ENCODE assay signal across 19 mouse cellular contexts in the genomic region with DNA sequence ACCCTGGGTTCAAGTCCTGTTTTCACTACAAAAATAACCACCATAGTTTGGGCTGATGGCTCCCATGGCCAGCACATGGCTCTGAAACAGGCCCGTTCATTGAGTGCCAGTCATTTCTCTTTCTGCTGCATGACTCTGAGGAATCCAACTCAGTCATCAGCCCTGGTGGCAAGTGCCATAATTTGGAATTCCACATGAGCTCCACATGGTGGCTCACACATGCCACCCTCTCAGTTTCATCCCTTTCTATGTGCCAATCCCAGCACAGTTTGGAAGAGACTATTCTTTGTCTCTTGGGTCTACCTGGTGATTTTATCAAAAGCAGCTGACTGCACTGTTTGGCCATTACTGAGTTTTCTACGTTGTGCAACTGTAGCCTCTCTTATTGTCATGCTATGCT.
DNase-seq lines count a peak whose midpoint lies in the region; ATAC-seq and TF ChIP-seq lines count a peak whose summit lies in the region.
"Had no signal": no experiment of that assay in that cellular context is flagged by ENCODE, and none has a peak within 500 bp of the region (broad histone marks: within the 10 kb centered on the region; RNA-seq: fewer than 3 reads in every experiment).

No protein-coding gene starts in this region.

- peak; percentile 22 for TF ChIP-seq CTCF in Patski (IDR thresholded peaks at IDR 0.05)
- TF ChIP-seq CTCF in stomach, postnatal 0 days (IDR thresholded peaks at IDR 0.05; ENCODE audit: low read depth) = no peak

- intact Hi-C loops in left cerebral cortex, postnatal 14 days (cut with DNase I) = no loop called here

- H3K4me3 ChIP-seq in kidney, embryonic 15.5 days (replicated peaks) = no peak overlapping the region
- H3K4me3 ChIP-seq in midbrain, embryonic 14.5 days (replicated peaks; ENCODE audit: low read depth, low read length) = no peak overlapping the region
- no peak overlapping the region for H3K4me3 ChIP-seq in stomach, postnatal 0 days (ENCODE audit: low read depth, low read length)
- H3K4me3 ChIP-seq: embryonic facial prominence, embryonic 12.5 days; heart, embryonic 13.5 days; hindbrain, embryonic 12.5 days had no signal

- H3K9ac ChIP-seq in kidney, embryonic 15.5 days = no peak overlapping the region
- H3K9ac ChIP-seq in midbrain, embryonic 14.5 days (replicated peaks; ENCODE audit: low read length) = no peak overlapping the region
- no peak overlapping the region for H3K9ac ChIP-seq in stomach, postnatal 0 days (ENCODE audit: low read length)
- H3K9ac ChIP-seq: embryonic facial prominence, embryonic 12.5 days; heart, embryonic 13.5 days; hindbrain, embryonic 12.5 days had no signal

- no peak overlapping the region for H3K27ac ChIP-seq in kidney, embryonic 15.5 days
- H3K27ac ChIP-seq in midbrain, embryonic 14.5 days (replicated peaks; ENCODE audit: low read depth, low read length) = no peak overlapping the region
- no peak overlapping the region for H3K27ac ChIP-seq in stomach, postnatal 0 days (replicated peaks)
- H3K27ac ChIP-seq: embryonic facial prominence, embryonic 12.5 days; heart, embryonic 13.5 days; hindbrain, embryonic 12.5 days had no signal

- TF ChIP-seq EP300 in stomach, postnatal 0 days (optimal IDR thresholded peaks at IDR 0.05) = no peak

- in situ Hi-C loops in Patski (cut with MboI; ENCODE audit: low pct_unique_long_range_greater_than_20kb) = no loop called here

- H3K4me2 ChIP-seq in kidney, embryonic 15.5 days = no peak overlapping the region
- H3K4me2 ChIP-seq in midbrain, embryonic 14.5 days (ENCODE audit: low read length) = no peak overlapping the region
- no peak overlapping the region for H3K4me2 ChIP-seq in stomach, postnatal 0 days (replicated peaks; ENCODE audit: low read depth)
- H3K4me2 ChIP-seq: embryonic facial prominence, embryonic 12.5 days; heart, embryonic 13.5 days; hindbrain, embryonic 12.5 days had no signal

- WGBS in kidney, embryonic 15.5 days = 86% methylated on average over 2 of the region's 2 CpGs
- 85% methylated on average over 2 of the region's 2 CpGs for WGBS in midbrain, embryonic 14.5 days
- WGBS in stomach, postnatal 0 days = 86% methylated on average over 2 of the region's 2 CpGs

- H3K36me3 ChIP-seq in kidney, embryonic 15.5 days = no peaks in the 10 kb centered on the region
- H3K36me3 ChIP-seq in midbrain, embryonic 14.5 days (ENCODE audit: control insufficient read depth, insufficient read depth, low read length) = no peaks in the 10 kb centered on the region
- no peaks in the 10 kb centered on the region for H3K36me3 ChIP-seq in stomach, postnatal 0 days (ENCODE audit: control insufficient read depth, insufficient read depth, low read length)
- H3K36me3 ChIP-seq: embryonic facial prominence, embryonic 12.5 days; heart, embryonic 13.5 days; hindbrain, embryonic 12.5 days had no signal

- POLR2A ChIA-PET in Patski (lab: Charles Lee) = no interaction called here

- H3K9me3 ChIP-seq in kidney, embryonic 15.5 days (replicated peaks) = no peaks in the 10 kb centered on the region
- no peaks in the 10 kb centered on the region for H3K9me3 ChIP-seq in midbrain, embryonic 14.5 days (ENCODE audit: control insufficient read depth, low read length)
- no peaks in the 10 kb centered on the region for H3K9me3 ChIP-seq in stomach, postnatal 0 days (ENCODE audit: control insufficient read depth, low read length)
- H3K9me3 ChIP-seq: embryonic facial prominence, embryonic 12.5 days; heart, embryonic 13.5 days; hindbrain, embryonic 12.5 days had no signal

- peaks cover 9% of the 10 kb centered on the region for H3K27me3 ChIP-seq in Patski
- no peaks in the 10 kb centered on the region for H3K27me3 ChIP-seq in kidney, embryonic 15.5 days
- no peaks in the 10 kb centered on the region for H3K27me3 ChIP-seq in midbrain, embryonic 14.5 days (ENCODE audit: control insufficient read depth, insufficient read depth, low read length)
- no peaks in the 10 kb centered on the region for H3K27me3 ChIP-seq in stomach, postnatal 0 days (ENCODE audit: control insufficient read depth, insufficient read depth, low read length)
- H3K27me3 ChIP-seq: embryonic facial prominence, embryonic 12.5 days; heart, embryonic 13.5 days; hindbrain, embryonic 12.5 days had no signal

- H3K4me1 ChIP-seq in kidney, embryonic 15.5 days = no peaks in the 10 kb centered on the region
- H3K4me1 ChIP-seq in midbrain, embryonic 14.5 days (ENCODE audit: control insufficient read depth, insufficient read depth, low read length) = no peaks in the 10 kb centered on the region
- H3K4me1 ChIP-seq in stomach, postnatal 0 days (replicated peaks; ENCODE audit: control insufficient read depth, insufficient read depth) = no peaks in the 10 kb centered on the region
- H3K4me1 ChIP-seq: embryonic facial prominence, embryonic 12.5 days; heart, embryonic 13.5 days; hindbrain, embryonic 12.5 days had no signal

- ATAC-seq in Patski = no peak
- no peak for ATAC-seq in kidney, embryonic 15.5 days (replicated peaks; ENCODE audit: low FRiP score)
- ATAC-seq in midbrain, embryonic 14.5 days (ENCODE audit: low FRiP score, low TSS enrichment) = no peak
- no peak for ATAC-seq in stomach, postnatal 0 days (ENCODE audit: low FRiP score, low TSS enrichment)
- ATAC-seq: forebrain, embryonic 16.5 days; hindbrain, embryonic 16.5 days; inflammation-experienced regulatory T-cells, adult 6 months; intestine, postnatal 0 days had no signal

- CTCF ChIA-PET in Patski (lab: Charles Lee) = no interaction called here

- DNase-seq in Muller cell, postnatal 12 days (ENCODE audit: inconsistent ontology term) = peak; percentile 46
- DNase-seq in Patski (ENCODE audit: low read depth, low spot score) = no peak
- peak; percentile 34 to 36 for DNase-seq in cerebellum, adult 18-20 months
- DNase-seq in cerebellum, adult 9-11 months = peak; percentile 26
- DNase-seq in midbrain, embryonic 14.5 days = no peak
- no peak for DNase-seq in left cerebral cortex, postnatal 14 days (ENCODE audit: low spot score in 2 of 2)
- DNase-seq in stomach, postnatal 0 days (ENCODE audit: low spot score) = no peak
- DNase-seq: adrenal gland, postnatal 10 days; gastrocnemius, postnatal 36 days; heart, adult 11 months; heart, postnatal 4 days had no signal

Comparison
In these comparisons a context has a peak if more than half of its experiments do, and no peak if none do; other contexts are left out.
1. DNase-seq: peak in Muller cell, postnatal 12 days (single experiment), cerebellum, adult 18-20 months (2 of 2) and cerebellum, adult 9-11 months (single experiment); none in Patski (single experiment), midbrain, embryonic 14.5 days (single experiment), left cerebral cortex, postnatal 14 days (0 of 2) and stomach, postnatal 0 days (single experiment).